Mouse (Mus musculus) lung, adult 2 months (tissue): Measurements from ENCODE around the gene Slc39a1.

Experiments used
- CTCF ChIP-seq: fragments of 200-500 bp; IDR thresholded peaks from 2 replicates; pipeline ENCODE4 v1.5.1; 2011; ENCODE audit warnings: mild to moderate bottlenecking, low read length, control low read depth; ENCODE audit not compliant: insufficient read depth
- POLR2A ChIP-seq: fragments of 200-500 bp; IDR thresholded peaks from 2 replicates; pipeline ENCODE4 v1.6.1; 2011; ENCODE audit warnings: low read depth, mild to moderate bottlenecking, control low read depth, low read length, borderline replicate concordance; ENCODE audit errors: extremely low read depth

DNA sequence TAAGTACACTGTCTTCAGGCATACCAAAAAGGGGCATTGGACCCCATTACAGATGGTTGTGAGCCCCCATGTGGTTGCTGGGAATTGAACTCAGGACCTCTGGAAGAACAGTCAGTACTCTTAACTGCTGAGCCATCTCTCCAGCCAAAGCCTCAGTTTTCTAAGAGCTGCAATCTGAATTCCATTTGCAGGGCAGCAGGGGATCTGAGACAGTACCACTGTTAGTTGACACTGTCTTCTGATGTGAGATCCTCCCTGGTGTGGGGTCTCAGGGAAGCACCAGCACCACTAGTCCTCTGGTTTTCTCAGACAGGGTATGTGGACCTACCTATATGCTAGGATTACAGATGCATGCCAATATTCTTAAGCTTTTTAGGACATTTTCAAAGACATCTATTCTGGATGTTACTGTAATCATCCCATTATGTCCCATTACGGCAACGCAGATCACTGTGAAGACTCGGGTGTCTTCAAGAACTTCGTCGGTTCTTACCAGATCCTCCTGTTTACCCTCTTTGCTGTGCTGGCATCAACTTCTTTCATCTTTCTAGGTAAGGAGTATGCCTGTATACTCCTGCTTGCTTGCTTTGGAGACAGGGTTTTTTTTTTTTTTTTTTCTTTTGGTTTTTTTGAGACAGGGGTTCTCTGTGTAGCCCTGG is 37.9 kb upstream of the Slc39a1 start:
- TF ChIP-seq CTCF: no peak
- no peak for TF ChIP-seq POLR2A
